Mouse (Mus musculus) thymus, postnatal 14 days (tissue): ENCODE data around the gene Cmtm7.

Experiments
- DNase-seq: peaks from one replicate; pipeline ENCODE4 v3.0.0; 2021

Gene Cmtm7

DNA sequence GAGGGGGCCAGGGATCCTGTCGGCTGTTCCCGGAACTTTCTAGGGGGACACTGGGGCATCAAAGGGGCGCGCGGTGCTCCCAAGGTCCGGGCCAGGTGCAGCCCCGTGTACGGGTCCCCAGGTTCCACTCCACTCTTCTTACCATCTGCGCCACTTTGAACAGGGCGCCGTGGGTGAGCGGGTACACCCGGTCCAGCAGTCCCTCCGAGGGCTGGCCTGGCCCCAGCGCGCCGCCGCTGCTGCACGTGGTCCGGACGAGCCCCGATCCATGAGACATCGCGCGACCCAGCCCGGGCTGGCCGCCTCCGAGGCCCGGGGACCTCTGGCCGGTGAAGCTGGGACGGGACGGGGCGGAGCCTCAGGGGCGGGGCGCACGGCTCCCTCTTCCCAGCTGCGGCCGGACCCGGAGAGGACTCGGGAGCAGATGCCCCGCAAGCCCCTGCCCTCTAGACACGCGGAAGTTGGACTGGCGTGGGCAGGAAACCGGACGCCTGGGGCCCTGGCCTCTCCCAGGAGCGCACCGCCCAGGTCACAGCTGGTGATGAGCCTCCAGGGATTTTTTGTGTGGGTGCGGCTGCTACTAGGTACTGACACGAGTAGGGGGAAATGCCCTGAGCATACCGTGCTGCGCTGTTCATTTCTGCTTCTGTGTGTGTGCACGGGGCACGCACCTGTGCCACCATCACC lies at the start of gene Cmtm7:
Gene Cmtm7 (minus strand): TSS at position 331 of the 687 bp plus-strand sequence.
- peak; percentile 72 for DNase-seq

DNA sequence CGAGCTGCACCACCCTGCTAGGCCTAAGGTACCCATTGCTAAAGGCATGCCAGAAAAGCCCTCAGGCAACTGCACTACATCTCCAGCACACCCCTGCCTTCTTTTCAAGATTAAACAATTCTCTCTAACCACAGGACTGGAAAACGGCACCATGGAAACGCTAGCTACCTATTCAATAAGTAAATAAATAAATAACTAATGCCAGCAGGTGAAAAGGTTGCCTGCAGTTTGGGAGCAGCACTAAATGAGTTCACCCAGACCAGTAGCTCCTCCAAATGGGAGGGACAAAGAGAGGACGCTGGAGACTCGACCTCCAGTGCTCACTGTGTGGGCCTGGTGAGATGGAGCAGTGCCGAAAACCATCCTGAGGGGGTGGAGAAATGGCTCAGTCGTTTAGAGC lies 48.7 kb upstream of the Cmtm7 start:
- no peak for DNase-seq

DNA sequence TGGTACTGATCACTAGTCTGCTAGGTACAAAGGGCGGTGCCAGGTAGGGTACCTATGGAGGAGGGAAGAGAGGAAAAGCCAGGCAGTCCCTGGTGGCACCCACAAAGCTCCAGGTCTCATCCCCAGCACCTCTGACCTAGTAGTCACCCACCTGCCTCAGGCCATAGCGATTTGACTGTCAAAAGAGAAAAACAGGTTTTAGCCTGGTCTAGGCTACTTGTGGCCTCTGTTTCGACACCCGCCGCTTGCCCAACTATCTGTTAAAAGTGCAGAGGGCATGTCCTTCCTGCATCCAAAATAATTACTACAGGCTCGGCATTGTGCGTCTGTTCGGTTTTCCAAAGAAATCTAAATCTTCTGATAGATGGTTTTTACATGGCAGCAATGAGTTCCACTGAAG lies 48.0 kb upstream of the Cmtm7 start:
- no peak for DNase-seq

DNA sequence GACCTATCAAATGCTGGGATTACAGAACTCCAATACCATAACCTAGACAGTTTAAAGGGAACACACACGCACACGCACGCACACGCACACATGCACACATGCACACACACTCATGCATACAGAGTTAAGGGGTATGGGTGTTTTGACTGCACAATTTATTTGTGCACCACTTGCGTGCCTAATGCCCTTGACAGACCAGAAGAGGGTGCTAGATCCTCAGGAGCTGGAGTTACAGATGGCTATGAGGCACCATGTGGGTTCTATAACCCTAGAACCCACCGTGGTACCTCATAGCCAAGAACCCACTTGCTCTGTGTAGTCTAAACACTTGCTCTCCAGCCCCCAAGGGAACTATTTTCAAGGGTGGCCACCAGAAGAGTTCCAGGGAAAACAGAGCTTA lies 46.7 kb upstream of the Cmtm7 start:
- DNase-seq: no peak

DNA sequence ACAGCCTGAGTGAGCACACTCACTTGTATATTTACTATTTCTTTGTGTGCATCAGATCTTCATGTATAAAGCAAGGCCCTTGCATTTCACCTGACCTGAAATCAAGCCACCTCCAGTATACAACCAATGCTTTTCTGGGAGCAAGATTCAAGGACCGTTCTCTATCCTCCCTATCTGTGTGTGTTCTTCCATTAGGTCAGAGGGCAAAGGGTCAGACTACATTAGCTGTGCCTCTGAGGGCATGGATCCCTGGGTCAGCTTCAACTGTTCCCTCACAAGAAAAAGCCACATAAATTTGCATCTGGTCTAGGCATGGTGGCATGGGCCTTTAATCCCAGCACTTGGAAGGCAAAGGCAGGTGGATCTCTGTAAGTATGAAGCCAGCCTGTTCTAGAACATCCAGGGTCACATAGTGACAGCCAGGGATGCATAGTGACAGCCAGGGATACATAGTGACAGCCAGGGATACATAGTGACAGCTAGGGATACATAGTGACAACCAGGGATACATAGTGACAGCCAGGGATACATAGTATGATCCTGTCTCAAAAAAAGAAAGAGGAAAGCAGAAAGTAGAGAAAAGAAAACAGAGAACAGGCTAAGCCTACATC lies 45.7 kb upstream of the Cmtm7 start:
- DNase-seq: no peak

DNA sequence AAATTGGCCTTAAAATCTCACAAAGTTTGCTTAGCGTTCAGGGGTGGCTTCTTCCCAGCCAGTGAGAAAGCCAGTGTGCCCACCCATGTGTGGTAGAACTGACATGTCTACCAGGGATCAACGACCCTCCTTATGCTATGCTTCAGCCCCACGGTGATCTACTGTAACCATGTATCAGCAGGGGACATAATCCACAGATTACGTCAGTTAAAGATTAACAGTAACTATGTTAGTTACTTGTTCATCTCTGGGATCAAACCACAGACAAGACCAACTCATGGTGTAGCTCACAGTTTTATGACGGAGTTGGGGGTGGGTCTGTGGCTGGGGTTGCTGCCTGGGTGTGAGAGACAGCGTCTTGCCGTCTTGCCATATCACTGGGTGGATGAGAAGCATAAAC lies 42.5 kb upstream of the Cmtm7 start:
- no peak for DNase-seq

DNA sequence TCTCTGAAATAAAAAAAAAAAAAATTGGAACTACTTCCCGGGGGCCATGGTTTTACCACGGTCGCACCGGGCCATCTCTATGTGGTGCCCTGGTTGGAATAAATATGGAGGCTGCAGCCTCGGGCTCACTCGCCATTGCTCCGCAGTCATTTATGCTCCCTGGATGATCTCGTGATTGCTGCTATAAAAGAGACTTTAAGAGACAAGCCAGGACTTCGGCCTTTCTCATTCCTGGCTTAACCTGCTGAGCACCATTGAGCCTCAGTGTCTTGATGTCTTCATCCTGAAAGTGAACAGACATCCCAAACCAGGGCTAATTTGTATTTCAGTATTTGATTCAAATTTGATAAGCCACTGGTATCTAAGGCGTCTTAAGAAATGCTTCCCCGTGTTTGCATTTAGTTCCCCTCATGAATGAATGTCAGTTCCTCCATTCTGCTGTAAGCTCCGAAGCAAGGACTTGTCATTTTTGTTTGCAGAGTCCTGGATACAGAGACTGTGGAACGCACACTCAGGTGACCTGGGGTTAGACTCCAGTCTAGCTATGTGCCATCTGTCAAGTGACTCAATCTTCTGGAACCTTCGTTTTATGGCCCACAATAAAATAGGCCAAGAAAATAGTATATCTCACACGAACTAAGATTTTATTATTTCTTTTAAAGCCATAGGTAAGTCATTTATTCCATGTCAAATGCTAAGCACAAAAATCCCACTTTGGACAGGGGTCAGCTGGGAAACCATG lies 40.1 kb upstream of the Cmtm7 start:
- DNase-seq: no peak

DNA sequence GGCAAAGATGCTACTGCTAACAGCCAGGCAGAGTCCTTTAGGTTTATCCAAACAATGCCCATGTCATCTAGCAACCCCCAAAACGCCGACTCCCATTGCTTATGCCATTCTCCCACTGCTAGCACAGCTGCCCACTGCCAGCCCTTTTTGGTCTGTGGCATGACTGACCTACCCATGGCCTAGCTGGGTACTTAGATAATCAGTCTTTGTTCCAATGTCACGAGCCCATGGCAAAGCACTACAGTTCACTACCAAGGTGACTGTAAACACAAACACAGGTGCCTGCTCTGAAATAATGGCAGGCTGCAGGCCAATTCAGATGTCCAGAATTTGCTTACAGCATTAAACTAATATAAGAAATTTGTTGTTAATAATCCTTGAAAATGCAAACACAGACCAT lies 37.3 kb upstream of the Cmtm7 start:
- no peak for DNase-seq

DNA sequence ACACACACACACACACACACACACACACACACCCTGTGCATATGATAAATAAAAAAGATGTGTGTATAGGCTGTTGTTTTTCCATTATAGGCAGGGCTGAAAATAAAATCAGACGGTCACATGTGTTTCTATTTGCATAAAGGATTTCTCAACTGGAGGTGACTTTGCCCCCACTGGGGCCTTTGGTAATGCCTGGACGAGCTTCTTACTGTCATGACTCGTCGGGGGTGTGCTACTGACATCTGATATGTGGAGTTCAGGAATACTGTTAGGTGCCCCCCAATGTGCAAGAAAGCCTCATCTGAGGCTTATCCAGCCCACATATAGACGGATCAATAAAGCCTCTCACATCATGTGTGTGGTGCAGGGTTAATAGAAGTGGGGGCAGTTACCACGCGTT lies 35.4 kb upstream of the Cmtm7 start:
- no peak for DNase-seq

DNA sequence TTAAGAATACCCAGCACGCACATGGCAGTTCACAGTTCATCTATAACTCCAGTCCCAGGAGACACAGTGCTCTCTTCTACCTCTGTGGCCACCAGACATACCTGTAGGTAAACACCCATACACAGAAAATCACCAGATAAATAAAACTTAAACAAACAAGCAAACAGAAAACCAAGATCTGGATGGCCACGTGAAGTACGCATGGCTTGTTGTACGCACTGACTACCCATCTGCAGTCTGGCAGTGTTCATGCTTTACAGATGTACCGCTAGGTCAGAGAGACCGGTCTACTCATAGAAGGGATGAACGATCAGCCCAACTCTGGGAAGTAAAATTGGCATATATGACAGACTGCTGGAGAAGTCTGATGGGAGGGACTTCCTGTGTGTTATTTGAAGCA lies 34.5 kb upstream of the Cmtm7 start:
- no peak for DNase-seq

DNA sequence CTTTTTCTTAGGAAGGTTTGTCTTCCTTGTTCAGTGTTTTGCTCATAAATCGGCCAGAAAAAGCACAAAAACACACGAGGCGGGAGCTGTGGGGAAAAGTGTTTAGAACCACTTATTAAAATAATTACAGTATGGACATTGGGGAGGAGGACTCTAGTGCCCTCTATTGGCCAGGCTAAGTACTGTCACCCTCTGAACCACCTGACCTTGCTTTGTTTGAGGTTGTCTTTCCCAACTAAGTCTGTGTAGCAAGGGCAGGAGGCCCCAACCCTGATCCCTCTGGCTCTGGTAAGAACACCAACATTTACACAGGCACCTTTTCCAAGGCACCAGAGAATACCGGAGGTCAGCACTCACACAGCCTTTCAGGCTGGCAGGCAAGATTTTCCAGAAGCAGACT lies 33.7 kb upstream of the Cmtm7 start:
- peak; percentile 54 for DNase-seq

DNA sequence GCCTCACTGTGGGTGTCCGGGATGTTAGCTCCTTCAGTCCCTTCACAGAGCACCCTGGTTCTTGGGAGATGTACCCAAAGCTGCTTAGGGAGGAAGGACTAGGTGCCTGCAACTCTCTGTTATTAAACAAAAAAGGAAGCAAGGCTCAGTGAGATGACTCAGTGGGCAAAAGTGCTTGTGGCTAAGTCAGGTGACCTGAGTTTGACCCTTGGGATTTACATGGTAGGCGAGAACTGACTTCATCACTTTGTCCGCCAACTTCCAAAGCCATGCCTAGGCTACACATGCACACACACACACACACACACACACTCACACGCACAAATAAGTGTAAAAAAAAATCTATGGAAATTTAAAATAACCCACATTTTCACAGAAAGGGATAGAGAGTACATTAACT lies 30.3 kb upstream of the Cmtm7 start:
- DNase-seq: no peak

DNA sequence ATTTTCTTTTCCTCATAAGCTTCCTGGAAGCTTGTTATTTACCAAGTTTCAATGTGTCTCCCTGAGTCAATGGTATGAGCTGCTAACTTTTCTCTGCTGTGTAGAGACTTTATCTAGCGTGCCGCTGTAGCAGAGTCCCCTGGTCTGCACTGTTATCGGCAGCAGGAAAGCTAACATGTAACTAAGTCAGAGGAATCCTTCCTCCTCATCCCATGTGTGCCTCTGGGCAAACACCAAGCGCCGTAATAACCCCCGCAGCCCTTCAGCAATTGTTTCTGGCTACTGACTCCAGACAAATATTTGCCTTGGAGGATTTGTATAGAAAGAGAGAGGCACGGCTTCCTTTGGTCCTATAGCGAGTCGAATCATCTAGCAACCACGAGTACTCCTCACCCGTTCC lies 29.2 kb upstream of the Cmtm7 start:
- DNase-seq: no peak

DNA sequence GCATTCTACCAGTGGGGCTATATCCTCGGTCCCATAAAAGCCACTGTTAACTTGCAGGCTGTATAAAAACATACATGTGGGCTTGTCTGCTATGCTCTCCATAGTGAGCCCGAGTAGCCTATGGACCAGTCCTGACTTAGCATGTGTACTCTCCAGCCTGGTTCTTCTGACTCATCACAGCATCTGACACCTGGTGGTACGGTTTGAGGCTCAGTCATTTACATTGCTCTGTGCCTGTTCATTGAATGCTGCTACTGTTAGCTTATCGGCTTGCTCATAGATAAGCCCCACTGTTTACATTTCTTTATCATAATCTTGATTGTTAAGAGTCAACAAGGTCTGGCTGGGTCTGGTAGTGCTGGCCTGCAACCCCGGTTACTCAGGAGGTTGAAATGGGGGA lies 27.0 kb upstream of the Cmtm7 start:
- no peak for DNase-seq

DNA sequence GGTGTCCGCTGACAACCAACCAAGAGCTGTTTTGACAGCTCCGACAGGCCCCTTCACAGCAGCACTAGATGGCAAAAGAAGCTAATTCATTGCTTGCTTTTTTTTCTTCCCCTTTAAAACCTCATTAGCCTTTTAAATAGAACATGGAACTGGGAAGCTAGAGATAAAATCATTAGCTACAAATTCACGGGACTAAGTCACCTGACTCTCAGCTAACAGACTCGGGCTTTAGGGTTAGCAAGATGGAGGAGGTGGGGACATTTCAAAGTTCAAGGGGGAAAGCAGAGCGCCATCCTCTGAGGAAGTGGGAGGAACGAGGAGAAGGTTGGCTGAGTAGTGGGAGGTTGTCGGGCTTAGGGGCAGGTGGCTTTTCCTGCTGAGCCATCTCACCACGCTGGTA lies 25.6 kb upstream of the Cmtm7 start:
- DNase-seq: no peak

DNA sequence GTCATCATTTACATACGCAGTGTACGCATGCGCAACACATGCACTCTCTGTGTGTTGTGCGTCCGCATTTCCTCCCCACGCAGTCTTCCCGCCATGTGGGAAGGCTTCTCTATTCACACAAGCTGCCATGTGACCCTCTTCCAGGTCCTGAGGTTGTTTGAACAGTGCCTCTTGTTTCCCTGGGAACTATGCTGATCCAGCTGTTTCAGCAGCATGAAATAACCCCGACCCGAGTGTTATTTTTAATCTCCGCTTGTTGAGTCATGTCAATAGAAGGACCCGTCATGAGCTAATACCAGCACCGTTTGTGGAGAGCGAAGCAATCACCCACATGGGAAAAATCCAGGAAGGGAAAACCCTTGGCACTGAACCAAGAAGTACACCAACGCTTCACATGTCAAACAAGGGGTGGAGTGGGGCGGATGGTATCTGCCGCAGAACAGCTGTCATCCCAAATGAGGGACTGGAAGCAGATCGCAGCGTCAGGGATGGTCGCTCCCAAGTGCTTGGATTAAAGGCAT lies 23.6 kb upstream of the Cmtm7 start:
- no peak for DNase-seq

DNA sequence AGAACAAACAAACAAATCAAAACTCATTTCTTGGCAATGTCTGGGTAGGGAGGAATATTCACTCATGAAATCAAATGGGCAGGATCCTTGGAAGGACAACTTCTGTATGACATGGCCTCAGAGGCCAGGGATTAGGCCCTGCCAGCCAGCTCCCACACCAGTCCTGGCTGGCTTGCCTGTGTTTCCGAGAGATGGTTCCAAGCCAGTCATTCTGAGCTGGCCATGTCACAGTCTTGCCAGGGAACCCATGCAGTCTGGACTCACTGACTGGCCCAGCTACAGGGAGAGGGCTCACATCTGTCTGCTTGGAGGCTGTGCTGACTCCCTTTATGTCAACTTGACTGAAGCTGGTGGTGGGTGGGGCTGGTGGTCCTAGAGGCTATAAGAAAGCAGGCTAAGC lies 20.5 kb upstream of the Cmtm7 start:
- no peak for DNase-seq

DNA sequence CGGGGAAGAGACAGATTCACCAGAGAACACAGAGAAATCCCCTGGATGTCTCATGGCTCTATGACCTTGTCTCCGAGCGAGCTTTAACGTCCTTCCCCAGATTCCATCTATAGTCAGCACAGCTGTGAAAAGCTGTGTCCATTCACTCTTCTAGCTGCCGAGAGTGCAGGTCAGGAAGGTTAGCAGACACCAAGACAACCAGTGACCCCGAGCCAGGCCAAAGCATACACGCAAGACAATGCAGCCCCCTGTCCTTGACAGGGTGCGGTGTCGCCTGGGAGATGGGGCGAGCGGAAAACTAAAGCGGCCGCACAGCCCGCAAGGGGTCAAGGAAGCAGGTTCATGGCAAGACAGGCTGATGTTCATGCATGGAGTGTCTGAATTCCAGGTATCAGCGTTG lies 19.6 kb upstream of the Cmtm7 start:
- DNase-seq: no peak

DNA sequence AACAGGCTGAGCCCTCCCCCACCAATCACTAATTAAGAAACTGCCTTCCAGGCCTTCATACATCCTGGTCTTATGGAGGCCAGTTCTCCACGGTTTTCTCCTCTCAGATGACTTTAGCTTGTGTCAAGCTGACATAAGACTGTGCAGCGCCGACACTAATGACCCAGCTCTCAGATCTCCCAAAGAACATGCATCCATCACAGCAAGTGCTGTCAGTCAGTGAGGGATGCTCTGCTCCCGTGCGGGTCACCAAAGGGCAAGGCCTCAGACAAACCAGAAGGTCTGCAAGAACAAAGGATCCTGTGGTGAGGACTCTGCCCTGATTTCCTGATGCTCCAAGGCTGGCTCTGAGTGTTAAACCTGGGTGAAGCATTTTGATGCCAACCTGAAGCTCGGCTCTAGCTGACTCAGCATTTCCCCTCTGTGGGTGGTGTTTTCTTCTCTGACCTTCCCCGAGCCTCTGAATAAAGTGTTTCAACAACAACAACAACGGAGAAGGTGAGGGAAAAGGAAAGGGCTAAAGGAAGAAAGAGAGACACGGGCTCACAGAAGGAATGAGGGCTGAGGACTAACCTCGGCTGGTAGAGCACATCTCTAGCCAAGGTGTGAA lies 17.9 kb upstream of the Cmtm7 start:
- DNase-seq: no peak

DNA sequence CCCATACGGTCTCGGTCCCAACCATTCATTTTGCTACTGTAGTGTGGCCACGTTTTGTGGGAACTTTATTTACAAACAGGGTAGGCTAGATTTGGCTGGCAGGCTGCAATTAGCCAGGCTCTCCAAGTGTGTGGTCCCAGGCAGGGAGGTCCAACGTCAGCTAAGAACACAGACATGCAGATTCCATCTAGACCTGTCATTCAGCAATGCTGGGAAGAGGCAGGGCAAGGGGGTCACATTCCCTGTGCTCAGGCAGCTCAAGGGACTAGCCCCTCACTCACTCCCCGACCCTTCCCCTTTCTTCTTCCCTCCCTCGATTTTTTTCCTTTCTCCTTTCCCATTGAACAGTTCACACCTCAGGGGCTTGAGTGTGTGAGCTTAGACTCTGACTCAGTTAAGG lies 17.2 kb upstream of the Cmtm7 start:
- DNase-seq: no peak

DNA sequence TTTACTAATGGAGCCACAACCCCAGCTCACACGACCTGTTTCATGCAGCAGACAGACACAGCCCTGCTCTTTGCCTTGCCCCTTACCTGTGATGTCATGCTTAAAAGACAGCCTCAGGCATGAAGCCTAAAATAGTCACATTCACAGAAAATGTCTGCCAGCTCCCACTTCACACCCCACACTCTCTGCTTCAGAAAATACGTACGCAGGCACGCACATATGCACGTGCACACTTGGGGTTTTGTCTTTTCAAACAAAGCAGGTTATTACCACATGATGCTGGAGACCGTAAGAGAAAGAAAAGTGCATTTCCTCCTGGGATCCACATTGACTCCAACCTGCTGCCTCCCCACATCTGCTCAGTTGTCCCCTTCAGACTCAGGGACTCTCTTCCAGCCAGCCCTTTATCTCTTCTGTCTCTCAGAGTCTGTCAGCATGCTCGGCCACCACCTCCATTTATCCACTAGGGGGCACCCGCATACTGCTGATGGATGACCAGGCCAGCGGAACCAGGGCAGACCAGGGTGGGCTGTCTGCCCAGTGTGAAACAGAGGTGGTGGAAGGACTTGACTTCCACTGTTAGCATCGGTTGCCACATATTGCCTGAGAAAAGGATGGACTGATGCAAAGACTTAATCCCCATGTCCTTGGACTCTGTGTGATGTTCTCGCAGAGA lies 15.8 kb upstream of the Cmtm7 start:
- peak; percentile 84 for DNase-seq

DNA sequence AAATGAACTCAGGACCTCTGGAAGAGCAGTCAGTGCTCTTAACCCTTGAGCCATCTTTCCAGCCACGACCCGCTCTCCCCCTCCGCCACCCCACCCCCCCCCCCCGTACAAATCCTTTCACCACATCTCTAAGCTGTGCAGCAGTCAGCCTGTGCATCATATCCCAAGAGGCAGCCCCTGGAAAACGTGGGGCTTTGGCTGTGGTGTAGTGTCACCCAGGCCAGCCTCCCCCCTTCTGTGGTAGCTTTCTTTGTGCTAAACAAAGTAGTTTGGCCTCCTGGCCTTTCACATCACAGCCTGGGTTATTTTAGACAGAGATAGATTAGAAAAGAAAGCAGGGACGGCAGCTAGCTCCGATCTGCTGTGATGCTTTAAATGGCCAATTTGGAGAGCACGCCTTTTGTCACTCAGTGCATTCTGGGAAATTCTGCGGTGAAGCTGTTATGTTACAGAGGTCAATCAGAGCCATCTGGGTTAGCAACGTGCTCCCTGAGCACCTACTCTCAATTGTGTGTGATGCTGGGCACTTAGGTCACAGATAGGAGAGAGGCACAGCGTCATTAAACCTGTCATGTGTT lies 14.9 kb upstream of the Cmtm7 start:
- DNase-seq: no peak

DNA sequence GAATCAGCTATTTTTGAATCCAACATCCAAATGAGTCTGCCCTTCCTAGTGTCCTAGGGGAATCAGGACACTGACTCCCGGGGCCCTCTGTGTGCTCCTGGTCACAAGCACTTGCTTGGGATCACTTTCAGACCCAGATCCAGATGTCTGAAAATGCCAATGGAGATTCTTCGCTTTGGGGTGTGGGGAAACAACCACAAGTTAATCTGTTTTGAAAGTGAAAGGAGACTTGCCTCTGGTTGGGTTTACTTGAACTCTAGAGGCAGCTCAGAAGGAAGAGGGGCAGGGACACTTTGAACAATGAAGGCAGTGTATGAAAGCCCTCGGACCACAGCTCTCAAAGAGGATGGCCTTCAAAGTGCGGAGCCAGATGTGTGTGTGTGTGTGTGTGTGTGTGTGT lies 12.8 kb upstream of the Cmtm7 start:
- DNase-seq: no peak
